Mouse (Mus musculus): ENCODE measurements around the gene Nectin2.

The Nectin2 gene

DNA sequence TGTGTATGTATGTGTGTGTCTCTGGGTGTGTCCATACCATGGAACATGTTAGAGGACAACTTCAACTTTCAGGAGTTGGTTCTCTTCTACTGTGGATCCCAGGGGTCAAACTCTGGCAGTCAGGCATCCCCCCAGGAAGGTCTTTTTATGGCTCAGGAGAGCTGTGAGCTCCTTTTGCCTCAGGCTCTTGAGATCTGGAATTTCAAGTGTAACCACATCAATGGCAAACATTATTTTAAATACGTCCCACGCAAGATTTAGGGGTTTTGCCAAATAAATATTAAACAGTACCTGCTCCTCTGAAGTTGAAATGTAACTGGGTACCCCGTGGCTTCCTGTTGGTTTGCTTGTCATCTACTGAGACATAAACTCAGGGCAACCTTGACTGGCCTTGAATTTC lies 67.3 kb downstream of the Nectin2 start:
- DNase-seq = no peak

DNA sequence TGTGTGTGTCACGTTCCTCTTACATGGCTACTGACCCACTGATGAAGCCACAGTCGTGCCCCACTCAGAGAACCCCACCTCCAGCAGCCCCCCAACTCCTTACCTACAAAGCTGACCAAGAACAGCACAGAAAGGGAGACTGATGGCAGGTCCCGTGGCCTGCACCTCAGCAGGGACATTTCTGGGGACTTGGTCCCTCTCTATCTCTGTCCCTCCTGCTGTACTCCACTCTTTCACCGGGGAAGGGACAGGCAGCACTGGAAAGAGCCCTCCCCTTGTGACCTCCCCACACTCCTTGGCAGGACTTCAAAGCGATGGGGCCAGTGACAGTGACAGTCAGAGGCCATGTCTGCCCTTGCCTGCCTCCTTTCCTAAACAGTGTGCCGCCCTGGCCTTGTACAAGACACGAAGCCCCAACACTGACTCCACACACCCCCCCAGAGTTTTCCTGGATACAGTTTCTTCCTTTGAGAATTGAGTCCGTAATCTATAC lies 69.0 kb downstream of the Nectin2 start, which contains the start of the genes Gm44805 and Apoc4:
TSS of gene Gm44805 (minus strand) at position 222 of the 493 bp plus-strand sequence.
TSS of gene Apoc4 (minus strand) at position 278 of the 493 bp plus-strand sequence.
- no peak for DNase-seq

- no peak for DNase-seq
Measured at GRCm38 (mm10) chr7:19680702-19681101, 69.6 kb downstream of the Nectin2 start.

DNA sequence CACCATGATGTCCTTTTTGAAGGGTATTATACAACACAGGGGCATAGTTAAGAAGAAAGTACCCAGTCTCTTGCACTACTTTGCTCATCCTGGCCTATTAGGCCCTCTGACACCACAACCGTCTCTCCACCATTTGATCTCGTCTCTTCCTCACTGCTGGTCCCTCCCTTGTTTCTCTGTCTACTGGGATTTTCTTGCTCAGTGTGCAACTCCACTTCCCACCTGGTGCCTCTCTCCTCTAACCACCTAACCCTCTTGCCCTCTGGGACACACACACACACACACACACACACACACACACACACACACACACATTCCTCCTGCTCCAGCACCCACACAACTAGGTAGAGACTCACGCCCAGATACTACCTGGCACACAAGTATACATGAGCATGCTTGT lies 71.4 kb downstream of the Nectin2 start:
- DNase-seq = no peak

- no peak for DNase-seq
Measured at GRCm38 (mm10) chr7:19677872-19678271, 72.4 kb downstream of the Nectin2 start, which contains the start of gene Apoc2. Gene Apoc2, minus strand, starts transcription at chr7:19677941.

DNA sequence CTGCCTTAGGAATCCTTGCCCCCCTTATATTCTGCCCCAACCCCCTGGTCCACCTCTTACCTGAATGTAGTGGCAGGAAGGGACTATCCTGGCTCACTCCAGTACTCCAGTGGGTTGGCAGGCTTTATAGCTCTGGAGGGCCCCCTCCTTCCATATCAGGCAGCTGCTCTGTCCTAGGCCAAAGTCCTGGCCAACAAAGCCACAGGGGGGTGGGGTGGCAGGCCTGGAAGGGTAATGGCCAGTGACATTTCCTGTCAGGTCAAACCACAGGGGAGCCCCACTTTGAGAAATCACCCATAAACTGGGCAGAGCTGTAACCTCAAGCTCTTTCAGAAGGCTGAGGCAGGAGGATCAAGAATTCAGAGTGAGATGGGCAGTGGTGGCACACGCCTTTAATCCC lies 73.6 kb downstream of the Nectin2 start:
- DNase-seq = no peak

- no peak for DNase-seq
Measured at GRCm38 (mm10) chr7:19675824-19676223, 74.5 kb downstream of the Nectin2 start.

- DNase-seq = no peak
Measured at GRCm38 (mm10) chr7:19673083-19673699, 77.1 kb downstream of the Nectin2 start.

DNA sequence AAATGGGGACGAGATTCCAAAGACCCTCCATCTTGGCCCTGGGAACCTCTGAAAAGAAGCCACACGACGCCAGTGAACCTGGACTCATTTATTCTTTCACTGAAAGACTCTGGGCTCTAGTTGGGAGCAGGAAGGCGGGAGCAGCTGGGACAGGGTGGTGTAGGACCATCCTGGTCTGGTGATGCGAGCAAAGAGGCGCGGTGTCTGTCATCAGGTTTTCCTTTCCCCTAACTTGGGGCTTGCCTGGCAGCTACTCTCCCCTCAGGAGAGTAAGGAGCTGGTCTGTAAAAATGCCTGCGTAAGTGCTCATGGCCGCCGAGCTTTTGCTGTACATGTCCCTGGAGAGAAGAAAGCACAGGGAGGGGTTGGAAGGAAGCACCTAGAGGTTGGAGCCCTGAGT lies 78.8 kb downstream of the Nectin2 start:
- no peak for DNase-seq

GRCm38 (mm10) chr7:19668947-19669721 lies 81.1 kb downstream of the Nectin2 start:
- peak; percentile 76 to 87 for DNase-seq

- DNase-seq = no peak
Measured at GRCm38 (mm10) chr7:19667434-19667833, 82.8 kb downstream of the Nectin2 start.

DNA sequence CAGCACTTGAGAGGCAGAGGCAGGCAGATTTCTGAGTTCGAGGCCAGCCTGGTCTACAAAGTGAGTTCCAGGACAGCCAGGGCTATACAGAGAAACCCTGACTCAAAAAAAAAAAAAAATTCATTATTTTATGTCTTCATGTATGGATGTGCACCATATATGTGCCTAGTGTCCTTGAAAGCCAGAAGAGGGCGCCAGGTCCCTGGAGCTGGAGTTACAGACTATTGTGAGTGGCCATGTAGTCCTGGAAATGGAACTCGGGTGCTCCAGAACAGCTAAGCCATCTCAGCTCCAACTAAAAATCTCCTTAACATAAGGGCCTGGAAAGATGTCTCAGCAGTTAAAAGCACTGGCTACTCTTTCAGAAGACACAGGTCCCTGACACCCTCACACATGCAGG lies 83.5 kb downstream of the Nectin2 start:
- no peak for DNase-seq

Data from spleen, adult 18-20 months (tissue).